Mouse (Mus musculus) stomach, embryonic 14.5 days (tissue): ENCODE measurements at regions not wholly inside any gene's neighbourhood (a gene's known extent, or its start where the extent isn't known, plus 50 kb on each side); places are given as distances from the start of the nearest gene placed in this dataset.

ENCODE experiments used
- ATAC-seq: fragments of 200-750 bp; cut with Nextera tagmentation; 2 replicates; pipeline ENCODE4 v1.8.0; 2017; ENCODE audit warnings: low read depth, moderate TSS enrichment; ENCODE audit not compliant: insufficient number of reproducible peaks, insufficient read depth, low FRiP score
- H3K27ac ChIP-seq: fragments of 300-500 bp; sonication (generic); 2 replicates; pipeline ENCODE4 v1.5.1; 2014; ENCODE audit warnings: mild to moderate bottlenecking, low read length, moderate library complexity, mixed read lengths
- H3K27me3 ChIP-seq: fragments of 300-500 bp; sonication (generic); 2 replicates; pipeline ENCODE4 v1.6.1; 2014; ENCODE audit warnings: low read length, control low read depth, mixed read lengths; ENCODE audit not compliant: control insufficient read depth, insufficient read depth
- H3K36me3 ChIP-seq: fragments of 300-500 bp; sonication (generic); 2 replicates; pipeline ENCODE4 v1.6.1; 2014; ENCODE audit warnings: mild to moderate bottlenecking, control low read depth, low read length, moderate library complexity, mixed read lengths; ENCODE audit not compliant: control insufficient read depth, insufficient read depth
- H3K4me1 ChIP-seq: fragments of 300-500 bp; sonication (generic); 2 replicates; pipeline ENCODE4 v1.6.1; 2014; ENCODE audit warnings: low read length, control low read depth, mixed read lengths; ENCODE audit not compliant: control insufficient read depth, insufficient read depth
- H3K4me2 ChIP-seq: fragments of 300-500 bp; sonication (generic); replicated peaks from 2 replicates; pipeline ENCODE4 v1.6.1; 2014; ENCODE audit warnings: low read depth, low read length, control low read depth
- H3K4me3 ChIP-seq: fragments of 300-500 bp; sonication (generic); 2 replicates; pipeline ENCODE4 v1.5.1; 2014; ENCODE audit warnings: low read depth, low read length, control low read depth
- H3K9ac ChIP-seq: fragments of 300-500 bp; sonication (generic); replicated peaks from 2 replicates; pipeline ENCODE4 v1.6.1; 2014; ENCODE audit warnings: low read depth, mild to moderate bottlenecking, control low read depth, low read length, moderate library complexity, mixed read lengths
- H3K9me3 ChIP-seq: fragments of 300-500 bp; sonication (generic); 2 replicates; pipeline ENCODE4 v1.6.1; 2016; ENCODE audit warnings: low read depth, low read length, control low read depth; ENCODE audit not compliant: control insufficient read depth
- WGBS: fragments of 180-500 bp; shearing (Covaris S2); extraction: QIAGEN DNeasy Blood & Tissue Kit; methylation state at CpG from one replicate; pipeline ENCODE4 v1.1.7; 2014; 5-methylcytosine and 5-hydroxymethylcytosine counted together

GRCm38 (mm10) chr8:7240321-7240720, 1420.7 kb downstream of the Efnb2 start:
- Histone ChIP-seq H3K4me1 (no peaks in the 10 kb centered on the region), H3K9me3 (no peaks in the 10 kb centered on the region), H3K27ac (no peak overlapping the region), H3K4me3 (no peak overlapping the region), H3K27me3 (no peaks in the 10 kb centered on the region), H3K36me3 (no peaks in the 10 kb centered on the region), H3K4me2 (no peak overlapping the region), H3K9ac (no peak overlapping the region)
- WGBS: 93% methylated on average over 1 of the region's 1 CpGs
- ATAC-seq: no peak

GRCm38 (mm10) chr8:7234006-7234405, 1427.0 kb downstream of the Efnb2 start:
- ATAC-seq: no peak
- Histone ChIP-seq H3K4me1 (no peaks in the 10 kb centered on the region), H3K9me3 (no peaks in the 10 kb centered on the region), H3K36me3 (no peaks in the 10 kb centered on the region), H3K4me2 (no peak overlapping the region), H3K27me3 (no peaks in the 10 kb centered on the region), H3K27ac (no peak overlapping the region), H3K4me3 (no peak overlapping the region), H3K9ac (no peak overlapping the region)
- 71% methylated on average over 3 of the region's 3 CpGs for WGBS

GRCm38 (mm10) chr8:7219300-7219699, 1441.7 kb downstream of the Efnb2 start:
- H3K4me1 ChIP-seq: no peaks in the 10 kb centered on the region
- 77% methylated on average over 3 of the region's 3 CpGs for WGBS
- no peak for ATAC-seq
- no peak overlapping the region for H3K27ac ChIP-seq
- no peaks in the 10 kb centered on the region for H3K36me3 ChIP-seq
- no peak overlapping the region for H3K4me2 ChIP-seq
- no peaks in the 10 kb centered on the region for H3K27me3 ChIP-seq
- H3K9me3 ChIP-seq: no peaks in the 10 kb centered on the region
- no peak overlapping the region for H3K4me3 ChIP-seq
- H3K9ac ChIP-seq: no peak overlapping the region

- Histone ChIP-seq H3K4me1 (no peaks in the 10 kb centered on the region), H3K9me3 (no peaks in the 10 kb centered on the region), H3K4me2 (no peak overlapping the region), H3K36me3 (no peaks in the 10 kb centered on the region), H3K9ac (no peak overlapping the region), H3K27ac (no peak overlapping the region), H3K4me3 (no peak overlapping the region), H3K27me3 (no peaks in the 10 kb centered on the region)
- ATAC-seq: no peak
- WGBS: 34% methylated on average over 3 of the region's 3 CpGs
Observed at GRCm38 (mm10) chr8:7207178-7207577, 1453.9 kb downstream of the Efnb2 start.

- H3K9me3 ChIP-seq: no peaks in the 10 kb centered on the region
- no peak overlapping the region for H3K27ac ChIP-seq
- no peak overlapping the region for H3K9ac ChIP-seq
- no peaks in the 10 kb centered on the region for H3K4me1 ChIP-seq
- H3K4me3 ChIP-seq: no peak overlapping the region
- H3K27me3 ChIP-seq: no peaks in the 10 kb centered on the region
- ATAC-seq: no peak
- H3K36me3 ChIP-seq: no peaks in the 10 kb centered on the region
- no peak overlapping the region for H3K4me2 ChIP-seq
Observed at GRCm38 (mm10) chr8:7206596-7206995, 1454.4 kb downstream of the Efnb2 start.

GRCm38 (mm10) chr8:7205086-7205485, 1456.0 kb downstream of the Efnb2 start:
- no peak overlapping the region for H3K4me2 ChIP-seq
- H3K27me3 ChIP-seq: no peaks in the 10 kb centered on the region
- H3K9ac ChIP-seq: no peak overlapping the region
- no peak for ATAC-seq
- H3K27ac ChIP-seq: no peak overlapping the region
- H3K9me3 ChIP-seq: no peaks in the 10 kb centered on the region
- H3K4me3 ChIP-seq: no peak overlapping the region
- H3K36me3 ChIP-seq: no peaks in the 10 kb centered on the region
- H3K4me1 ChIP-seq: no peaks in the 10 kb centered on the region
- 72% methylated on average over 4 of the region's 4 CpGs for WGBS

GRCm38 (mm10) chr8:7190726-7191125, 1470.3 kb downstream of the Efnb2 start:
- Histone ChIP-seq H3K9me3 (no peaks in the 10 kb centered on the region), H3K9ac (no peak overlapping the region), H3K27me3 (no peaks in the 10 kb centered on the region), H3K4me2 (no peak overlapping the region), H3K27ac (no peak overlapping the region), H3K4me3 (no peak overlapping the region), H3K36me3 (no peaks in the 10 kb centered on the region), H3K4me1 (no peaks in the 10 kb centered on the region)
- no peak for ATAC-seq

- ATAC-seq: no peak
- no peak overlapping the region for H3K4me2 ChIP-seq
- WGBS: 96% methylated on average over 5 of the region's 5 CpGs
Observed at GRCm38 (mm10) chr8:7163361-7163760, 1497.7 kb downstream of the Efnb2 start.

GRCm38 (mm10) chr8:7131746-7132145, 1529.3 kb downstream of the Efnb2 start:
- Histone ChIP-seq H3K27me3 (no peaks in the 10 kb centered on the region), H3K4me3 (no peak overlapping the region), H3K9ac (no peak overlapping the region), H3K9me3 (no peaks in the 10 kb centered on the region), H3K36me3 (no peaks in the 10 kb centered on the region), H3K4me1 (no peaks in the 10 kb centered on the region), H3K27ac (no peak overlapping the region), H3K4me2 (no peak overlapping the region)
- WGBS: 19% methylated on average over 4 of the region's 4 CpGs
- ATAC-seq: no peak

More at GRCm38 (mm10) chr8:7163361-7163760, 1497.7 kb downstream of the Efnb2 start:
- no peaks in the 10 kb centered on the region for H3K9me3 ChIP-seq
- no peak overlapping the region for H3K9ac ChIP-seq
- H3K4me3 ChIP-seq: no peak overlapping the region
- H3K36me3 ChIP-seq: no peaks in the 10 kb centered on the region
- H3K27me3 ChIP-seq: no peaks in the 10 kb centered on the region
- H3K27ac ChIP-seq: no peak overlapping the region
- no peaks in the 10 kb centered on the region for H3K4me1 ChIP-seq
